Mouse (Mus musculus) lung, embryonic 14.5 days (tissue): ENCODE measurements at regions not wholly inside any gene's neighbourhood (a gene's known extent, or its start where the extent isn't known, plus 50 kb on each side); places are given as distances from the start of the nearest gene placed in this dataset.
"Not testable (repeated sequence)": the region's sequence is repeated elsewhere in the genome, so short reads cannot be mapped to it uniquely, and the experiment has no call there.

Experiments used
- ATAC-seq: fragments of 200-750 bp; cut with Nextera tagmentation; 2 replicates; pipeline ENCODE4 v1.8.0; 2017; ENCODE audit warnings: mild to moderate bottlenecking, moderate TSS enrichment, moderate library complexity; ENCODE audit not compliant: insufficient read depth
- DNase-seq: peaks from one replicate; pipeline ENCODE4 v3.0.0-alpha.2; 2015
- H3K27ac ChIP-seq: fragments of 300-500 bp; sonication (generic); 2 replicates; pipeline ENCODE4 v1.5.1; 2014; ENCODE audit warnings: low read depth, mild to moderate bottlenecking, moderate library complexity
- H3K27me3 ChIP-seq: fragments of 300-500 bp; sonication (generic); 2 replicates; pipeline ENCODE4 v1.6.1; 2014; ENCODE audit warnings: low read length, control low read depth; ENCODE audit not compliant: insufficient read depth
- H3K36me3 ChIP-seq: fragments of 300-500 bp; sonication (generic); 2 replicates; pipeline ENCODE4 v1.6.1; 2014; ENCODE audit warnings: control low read depth; ENCODE audit not compliant: insufficient read depth
- H3K4me1 ChIP-seq: fragments of 300-500 bp; sonication (generic); 2 replicates; pipeline ENCODE4 v1.6.1; 2014; ENCODE audit warnings: antibody characterized with exemption, control low read depth; ENCODE audit not compliant: insufficient read depth
- H3K4me2 ChIP-seq: fragments of 300-500 bp; sonication (generic); 2 replicates; pipeline ENCODE4 v1.6.1; 2014; ENCODE audit warnings: mild to moderate bottlenecking
- H3K4me3 ChIP-seq: fragments of 300-500 bp; sonication (generic); 2 replicates; pipeline ENCODE4 v1.5.1; 2014; ENCODE audit warnings: low read depth, low read length
- H3K9ac ChIP-seq: fragments of 300-500 bp; sonication (generic); 2 replicates; pipeline ENCODE4 v1.6.1; 2014
- H3K9me3 ChIP-seq: fragments of 300-500 bp; sonication (generic); 2 replicates; pipeline ENCODE4 v1.6.1; 2016; ENCODE audit warnings: low read depth, low read length, control low read depth
- CTCF ChIP-seq: IDR thresholded peaks from 2 replicates; pipeline ENCODE4 v1.5.1; 2016; ENCODE audit warnings: antibody characterized with exemption, low read depth
- WGBS: fragments of 180-500 bp; shearing (Covaris S2); extraction: QIAGEN DNeasy Blood & Tissue Kit; methylation state at CpG from one replicate; pipeline ENCODE4 v1.1.7; 2014; 5-methylcytosine and 5-hydroxymethylcytosine counted together

- no peaks in the 10 kb centered on the region for H3K4me1 ChIP-seq
- peaks cover 6% of the 10 kb centered on the region; the same call in 1 of the 2 replicates for H3K9me3 ChIP-seq
- DNase-seq (no peak), ATAC-seq (no peak)
- H3K27ac ChIP-seq, result no peak overlapping the region
- no peak for TF ChIP-seq CTCF
- no peaks in the 10 kb centered on the region for H3K36me3 ChIP-seq
- no peaks in the 10 kb centered on the region for H3K27me3 ChIP-seq
- H3K4me2 ChIP-seq, result no peak overlapping the region
- no peak overlapping the region for H3K9ac ChIP-seq
- 62% methylated on average over 2 of the region's 2 CpGs for WGBS
- no peak overlapping the region for H3K4me3 ChIP-seq
Measured at GRCm38 (mm10) chr15:37081836-37082235, 74.3 kb upstream of the Zfp706 start.

GRCm38 (mm10) chr15:37080931-37081330, 73.4 kb upstream of the Zfp706 start:
- H3K4me2 ChIP-seq, result no peak overlapping the region

DNA sequence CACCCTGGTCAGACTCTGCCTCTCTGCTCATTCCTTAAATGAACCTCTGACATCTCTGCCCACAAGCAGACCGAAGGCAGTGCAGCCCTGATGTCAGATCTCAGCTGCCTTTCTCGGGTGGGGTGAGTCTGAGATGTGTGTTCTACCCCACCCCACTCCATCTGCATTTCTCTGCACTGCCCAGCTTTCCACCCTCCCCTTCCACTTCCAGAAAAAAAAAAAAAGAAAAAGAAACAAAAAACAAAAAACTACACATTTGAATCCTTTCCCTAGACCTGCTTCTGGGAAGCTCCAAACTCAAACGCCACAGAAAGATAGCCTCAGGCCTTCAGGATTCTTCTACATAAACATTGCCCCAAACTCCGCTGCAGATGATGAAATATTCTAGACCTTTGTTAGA, 72.8 kb upstream of the Zfp706 start:
- WGBS, result 84% methylated on average over 4 of the region's 4 CpGs
- no peak overlapping the region for H3K27ac ChIP-seq
- no peak overlapping the region for H3K4me2 ChIP-seq
- DNase-seq (no peak), ATAC-seq (no peak)
- TF ChIP-seq CTCF, result no peak
- no peaks in the 10 kb centered on the region for H3K4me1 ChIP-seq
- H3K36me3 ChIP-seq, result no peaks in the 10 kb centered on the region
- H3K9me3 ChIP-seq, result peaks cover 6% of the 10 kb centered on the region; the same call in 1 of the 2 replicates
- H3K9ac ChIP-seq, result no peak overlapping the region
- H3K4me3 ChIP-seq, result no peak overlapping the region
- no peaks in the 10 kb centered on the region for H3K27me3 ChIP-seq

More at GRCm38 (mm10) chr15:37080931-37081330, 73.4 kb upstream of the Zfp706 start:
- WGBS, result 92% methylated on average over 2 of the region's 2 CpGs
- ATAC-seq (no peak), DNase-seq (no peak)
- no peaks in the 10 kb centered on the region for H3K27me3 ChIP-seq
- H3K27ac ChIP-seq, result no peak overlapping the region
- no peak overlapping the region for H3K9ac ChIP-seq
- no peaks in the 10 kb centered on the region for H3K36me3 ChIP-seq
- H3K4me1 ChIP-seq, result no peaks in the 10 kb centered on the region
- H3K9me3 ChIP-seq, result peaks cover 6% of the 10 kb centered on the region; the same call in 1 of the 2 replicates
- no peak overlapping the region for H3K4me3 ChIP-seq
- TF ChIP-seq CTCF, result no peak

- DNase-seq, H3K27ac ChIP-seq, H3K4me1 ChIP-seq, H3K4me3 ChIP-seq, H3K4me2 ChIP-seq, H3K27me3 ChIP-seq, H3K9me3 ChIP-seq, ATAC-seq, H3K36me3 ChIP-seq, H3K9ac ChIP-seq: not testable (repeated sequence)
- 100% methylated on average over 2 of the region's 2 CpGs for WGBS
Measured at GRCm38 (mm10) chr15:37074207-37074606, 66.6 kb upstream of the Zfp706 start.

- no peak for DNase-seq
Measured at GRCm38 (mm10) chr15:37072202-37072862, 64.8 kb upstream of the Zfp706 start.

GRCm38 (mm10) chr15:37070188-37070587, 62.6 kb upstream of the Zfp706 start:
- H3K27me3 ChIP-seq, result no peaks in the 10 kb centered on the region
- TF ChIP-seq CTCF, result no peak
- no peaks in the 10 kb centered on the region for H3K4me1 ChIP-seq
- ATAC-seq, result no peak
- no peak overlapping the region for H3K4me2 ChIP-seq
- H3K9ac ChIP-seq, result no peak overlapping the region
- H3K36me3 ChIP-seq, result no peaks in the 10 kb centered on the region
- H3K27ac ChIP-seq, result no peak overlapping the region
- no peaks in the 10 kb centered on the region for H3K9me3 ChIP-seq
- H3K4me3 ChIP-seq, result no peak overlapping the region
- DNase-seq, result no peak
- WGBS, result 48% methylated on average over 3 of the region's 3 CpGs

More at GRCm38 (mm10) chr15:37072202-37072862, 64.8 kb upstream of the Zfp706 start:
- H3K9ac ChIP-seq, result no peak overlapping the region
- H3K4me3 ChIP-seq, result no peak overlapping the region
- H3K4me1 ChIP-seq, result no peaks in the 10 kb centered on the region
- WGBS, result 80% methylated on average over 5 of the region's 5 CpGs
- TF ChIP-seq CTCF, result no peak
- no peak for ATAC-seq
- no peaks in the 10 kb centered on the region for H3K27me3 ChIP-seq
- H3K9me3 ChIP-seq, result no peaks in the 10 kb centered on the region
- no peak overlapping the region for H3K4me2 ChIP-seq
- no peak overlapping the region for H3K27ac ChIP-seq
- H3K36me3 ChIP-seq, result no peaks in the 10 kb centered on the region

- TF ChIP-seq CTCF, result no peak
- H3K4me1 ChIP-seq, result no peaks in the 10 kb centered on the region
- H3K27me3 ChIP-seq, result no peaks in the 10 kb centered on the region
- H3K4me3 ChIP-seq, result no peak overlapping the region
- WGBS, result 65% methylated on average over 4 of the region's 4 CpGs
- ATAC-seq (no peak), DNase-seq (no peak)
- no peak overlapping the region for H3K4me2 ChIP-seq
- no peak overlapping the region for H3K9ac ChIP-seq
- H3K27ac ChIP-seq, result no peak overlapping the region
- H3K9me3 ChIP-seq, result no peaks in the 10 kb centered on the region
- H3K36me3 ChIP-seq, result no peaks in the 10 kb centered on the region
Measured at GRCm38 (mm10) chr15:37067326-37067725, 59.8 kb upstream of the Zfp706 start.
